Mouse (Mus musculus) lung, postnatal 0 days (tissue): ENCODE data around the gene Foxp2. TPM values are rescaled to one million over a fixed set of nuclear protein-coding genes. Genes with fewer than 3 reads are reported as not detected.

ENCODE experiments used
- ATAC-seq: fragments of 200-750 bp; cut with Nextera tagmentation; 2 replicates; pipeline ENCODE4 v1.8.0; 2017; ENCODE audit warnings: moderate library complexity
- DNase-seq: peaks from one replicate; pipeline ENCODE4 v3.0.0-alpha.2; 2016; ENCODE audit warnings: low spot score
- H3K27ac ChIP-seq: fragments of 300-500 bp; sonication (generic); 2 replicates; pipeline ENCODE4 v1.5.1; 2014; ENCODE audit warnings: antibody characterized with exemption, mild to moderate bottlenecking, low read length, mixed read lengths
- H3K27me3 ChIP-seq: fragments of 300-500 bp; sonication (generic); replicated peaks from 2 replicates; pipeline ENCODE4 v1.6.1; 2014; ENCODE audit warnings: low read length, mixed read lengths; ENCODE audit not compliant: insufficient read depth
- H3K36me3 ChIP-seq: fragments of 300-500 bp; sonication (generic); 2 replicates; pipeline ENCODE4 v1.6.1; 2014; ENCODE audit warnings: low read length, mixed read lengths; ENCODE audit not compliant: insufficient read depth
- H3K4me1 ChIP-seq: fragments of 300-500 bp; sonication (generic); 2 replicates; pipeline ENCODE4 v1.6.1; 2014; ENCODE audit warnings: antibody characterized with exemption, low read depth, low read length, mixed read lengths; ENCODE audit not compliant: insufficient read depth
- H3K4me2 ChIP-seq: fragments of 300-500 bp; sonication (generic); replicated peaks from 2 replicates; pipeline ENCODE4 v1.6.1; 2014; ENCODE audit warnings: low read depth, mild to moderate bottlenecking, low read length, moderate library complexity, mixed read lengths
- H3K4me3 ChIP-seq: fragments of 300-500 bp; sonication (generic); 2 replicates; pipeline ENCODE4 v1.5.1; 2014; ENCODE audit warnings: low read depth, low read length
- H3K9ac ChIP-seq: fragments of 300-500 bp; sonication (generic); replicated peaks from 2 replicates; pipeline ENCODE4 v1.6.1; 2014; ENCODE audit warnings: low read depth, mild to moderate bottlenecking
- H3K9me3 ChIP-seq: fragments of 300-500 bp; sonication (generic); 2 replicates; pipeline ENCODE4 v1.6.1; 2016; ENCODE audit warnings: low read length, mixed read lengths
- CTCF ChIP-seq: IDR thresholded peaks from 2 replicates; pipeline ENCODE4 v1.5.1; 2016; ENCODE audit warnings: antibody characterized with exemption, mild to moderate bottlenecking
- EP300 ChIP-seq: IDR thresholded peaks from 2 replicates; pipeline ENCODE4 v1.6.1; 2016; ENCODE audit warnings: antibody characterized with exemption, mild to moderate bottlenecking, control low read depth
- WGBS: fragments of 180-500 bp; shearing (Covaris S2); extraction: QIAGEN DNeasy Blood & Tissue Kit; methylation state at CpG from one replicate; pipeline ENCODE4 v1.1.7; 2014; 5-methylcytosine and 5-hydroxymethylcytosine counted together
- polyA plus RNA-seq: library from polyadenylated mRNA; unstranded; fragments of >200 nt; fragmentation: Nextera tagmentation; extraction: Ambion mirVana; gene quantifications from 2 replicates; pipeline ENCODE4 v1.2.1, GENCODE M21; 2015

Foxp2 gene
- polyA plus RNA-seq, 1 experiment from 2014 or later: 9.8 TPM

GRCm38 (mm10) chr6:15257393-15257792 lies 356.2 kb downstream of the Foxp2 start:
- H3K27ac ChIP-seq: no peak overlapping the region
- H3K4me2 ChIP-seq: peak overlapping the region; percentile 37; the same call in 1 of the 2 replicates
- TF ChIP-seq CTCF: no peak
- no peak for TF ChIP-seq EP300
- no peaks in the 10 kb centered on the region for H3K36me3 ChIP-seq
- WGBS: 4% methylated on average over 7 of the region's 7 CpGs
- no peaks in the 10 kb centered on the region for H3K9me3 ChIP-seq
- no peak overlapping the region for H3K4me3 ChIP-seq
- H3K27me3 ChIP-seq: no peaks in the 10 kb centered on the region
- DNase-seq (peak; percentile 47), ATAC-seq (0 out of 2 replicates have a peak, but pooled peaks have one; percentile 14)
- H3K4me1 ChIP-seq: no peaks in the 10 kb centered on the region
- no peak overlapping the region for H3K9ac ChIP-seq

- Histone ChIP-seq H3K9ac (no peak overlapping the region), H3K4me2 (peak overlapping the region; percentile 37; the same call in 1 of the 2 replicates), H3K36me3 (no peaks in the 10 kb centered on the region), H3K4me3 (no peak overlapping the region), H3K9me3 (no peaks in the 10 kb centered on the region), H3K4me1 (no peaks in the 10 kb centered on the region), H3K27me3 (no peaks in the 10 kb centered on the region), H3K27ac (no peak overlapping the region)
- ATAC-seq (no peak), DNase-seq (no peak)
- WGBS: 39% methylated on average over 6 of the region's 6 CpGs
- TF ChIP-seq CTCF (no peak), EP300 (no peak)
These were observed 356.7 kb downstream of the Foxp2 start for GRCm38 (mm10) chr6:15257893-15258292.

GRCm38 (mm10) chr6:15268136-15268535 lies 367.0 kb downstream of the Foxp2 start:
- no peak for DNase-seq
- Histone ChIP-seq H3K9me3 (no peaks in the 10 kb centered on the region), H3K4me1 (no peaks in the 10 kb centered on the region), H3K4me3 (no peak overlapping the region), H3K9ac (no peak overlapping the region), H3K4me2 (no peak overlapping the region), H3K27me3 (no peaks in the 10 kb centered on the region), H3K36me3 (no peaks in the 10 kb centered on the region), H3K27ac (no peak overlapping the region)
- ATAC-seq: no peak
- TF ChIP-seq CTCF (no peak), EP300 (no peak)
- 83% methylated on average over 2 of the region's 2 CpGs for WGBS

- no peak for ATAC-seq
- H3K36me3 ChIP-seq: no peaks in the 10 kb centered on the region
- TF ChIP-seq EP300 (no peak), CTCF (no peak)
- H3K9me3 ChIP-seq: no peaks in the 10 kb centered on the region
- no peak for DNase-seq
- H3K9ac ChIP-seq: no peak overlapping the region
- no peak overlapping the region for H3K27ac ChIP-seq
- H3K4me1 ChIP-seq: no peaks in the 10 kb centered on the region
- H3K4me2 ChIP-seq: no peak overlapping the region
- WGBS: 41% methylated on average over 3 of the region's 3 CpGs
- H3K4me3 ChIP-seq: no peak overlapping the region
- H3K27me3 ChIP-seq: no peaks in the 10 kb centered on the region
These were observed 384.1 kb downstream of the Foxp2 start for GRCm38 (mm10) chr6:15285213-15285612.

GRCm38 (mm10) chr6:15294081-15294480 lies 392.9 kb downstream of the Foxp2 start:
- Histone ChIP-seq H3K27me3 (no peaks in the 10 kb centered on the region), H3K4me2 (no peak overlapping the region), H3K27ac (no peak overlapping the region), H3K4me1 (no peaks in the 10 kb centered on the region), H3K4me3 (no peak overlapping the region), H3K36me3 (no peaks in the 10 kb centered on the region), H3K9me3 (no peaks in the 10 kb centered on the region), H3K9ac (no peak overlapping the region)
- ATAC-seq: no peak
- DNase-seq: no peak
- TF ChIP-seq EP300 (no peak), CTCF (no peak)
- 71% methylated on average over 5 of the region's 5 CpGs for WGBS

- TF ChIP-seq EP300 (no peak), CTCF (no peak)
- Histone ChIP-seq H3K4me2 (no peak overlapping the region), H3K9me3 (no peaks in the 10 kb centered on the region), H3K4me1 (no peaks in the 10 kb centered on the region), H3K27ac (no peak overlapping the region), H3K9ac (no peak overlapping the region), H3K27me3 (no peaks in the 10 kb centered on the region), H3K4me3 (no peak overlapping the region), H3K36me3 (no peaks in the 10 kb centered on the region)
- ATAC-seq (no peak), DNase-seq (peak; percentile 11)
- 26% methylated on average over 1 of the region's 1 CpGs for WGBS
These were observed 398.1 kb downstream of the Foxp2 start for GRCm38 (mm10) chr6:15299279-15299678.

GRCm38 (mm10) chr6:15310671-15311070 lies 409.5 kb downstream of the Foxp2 start:
- H3K27me3 ChIP-seq: no peaks in the 10 kb centered on the region
- H3K4me2 ChIP-seq: no peak overlapping the region
- no peaks in the 10 kb centered on the region for H3K9me3 ChIP-seq
- DNase-seq: no peak
- WGBS: 57% methylated on average over 5 of the region's 5 CpGs
- no peak for ATAC-seq
- no peaks in the 10 kb centered on the region for H3K36me3 ChIP-seq
- no peak for TF ChIP-seq EP300
- no peak for TF ChIP-seq CTCF
- no peak overlapping the region for H3K4me3 ChIP-seq
- H3K27ac ChIP-seq: no peak overlapping the region
- H3K9ac ChIP-seq: no peak overlapping the region
- no peaks in the 10 kb centered on the region for H3K4me1 ChIP-seq
